Mouse (Mus musculus) thymus, postnatal 4 days (tissue): ENCODE data around the gene Hist1h1b.
"Not testable (repeated sequence)": the region's sequence is repeated elsewhere in the genome, so short reads cannot be mapped to it uniquely, and the experiment has no call there.

Source experiments
- DNase-seq: peaks from one replicate; pipeline ENCODE4 v3.0.0; 2021

The Hist1h1b gene

DNA sequence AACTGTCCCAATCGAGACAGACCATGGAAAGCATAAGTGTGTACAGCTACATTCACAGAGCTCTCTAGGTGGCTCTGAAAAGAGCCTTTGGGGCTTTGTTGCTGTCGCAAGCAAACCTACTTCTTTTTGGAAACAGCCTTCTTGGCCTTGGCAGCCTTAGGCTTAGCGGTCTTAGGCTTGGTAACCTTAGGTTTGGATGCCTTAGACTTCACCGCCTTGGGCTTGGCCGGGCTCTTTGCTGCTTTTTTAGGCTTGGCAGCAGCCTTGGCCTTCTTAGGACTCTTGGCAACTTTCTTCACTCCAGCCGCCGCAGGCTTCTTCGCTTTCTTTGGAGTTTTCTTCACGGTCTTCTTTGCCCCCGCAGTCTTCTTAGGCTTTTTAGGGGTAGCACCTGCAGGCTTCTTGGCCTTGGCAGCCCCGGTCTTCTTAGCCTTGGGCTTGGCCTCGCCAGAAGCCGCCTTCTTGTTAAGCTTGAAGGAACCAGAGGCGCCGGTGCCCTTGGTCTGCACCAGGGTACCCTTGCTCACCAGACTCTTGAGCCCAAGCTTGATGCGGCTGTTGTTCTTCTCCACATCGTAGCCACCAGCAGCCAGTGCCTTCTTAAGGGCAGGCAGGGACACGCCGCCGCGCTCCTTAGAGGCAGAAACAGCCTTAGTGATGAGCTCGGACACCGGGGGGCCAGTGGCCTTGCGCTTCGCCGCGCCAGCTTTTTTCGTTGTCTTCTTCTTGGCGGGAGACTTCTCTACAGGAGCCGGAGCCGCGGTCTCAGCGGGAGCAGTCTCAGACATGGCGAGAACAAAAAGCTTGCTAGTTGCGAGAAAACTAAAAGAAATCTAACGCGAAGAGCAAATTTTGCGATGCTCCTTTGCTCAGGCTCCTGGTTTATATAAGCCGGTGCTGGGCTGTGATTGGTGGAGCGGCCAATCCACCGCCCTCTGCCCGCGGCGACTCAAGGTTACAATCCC is at the start of gene Hist1h1b:
Gene Hist1h1b (minus strand): TSS at position 859 of the 965 bp plus-strand sequence.
- DNase-seq, result peak; percentile 83

DNA sequence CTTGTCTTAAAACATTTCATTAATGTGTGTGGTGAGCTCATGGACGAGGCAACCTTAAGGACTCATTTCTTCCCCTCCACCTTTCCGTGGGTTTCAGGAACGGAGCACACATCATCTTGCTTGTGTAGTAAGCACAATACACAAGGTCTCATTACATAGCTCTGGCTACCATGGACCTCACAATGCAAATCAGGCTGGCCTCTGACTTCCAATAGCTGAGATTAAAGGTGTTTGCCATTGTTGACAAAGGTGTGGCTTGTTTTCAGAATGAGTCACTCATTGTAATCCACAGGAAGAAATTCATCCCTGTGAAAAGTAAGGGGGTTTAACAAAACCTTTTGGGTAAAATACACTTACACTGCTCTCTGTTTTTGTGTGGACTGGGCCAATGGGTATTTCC is 48.1 kb upstream of the Hist1h1b start:
- DNase-seq, result no peak

DNA sequence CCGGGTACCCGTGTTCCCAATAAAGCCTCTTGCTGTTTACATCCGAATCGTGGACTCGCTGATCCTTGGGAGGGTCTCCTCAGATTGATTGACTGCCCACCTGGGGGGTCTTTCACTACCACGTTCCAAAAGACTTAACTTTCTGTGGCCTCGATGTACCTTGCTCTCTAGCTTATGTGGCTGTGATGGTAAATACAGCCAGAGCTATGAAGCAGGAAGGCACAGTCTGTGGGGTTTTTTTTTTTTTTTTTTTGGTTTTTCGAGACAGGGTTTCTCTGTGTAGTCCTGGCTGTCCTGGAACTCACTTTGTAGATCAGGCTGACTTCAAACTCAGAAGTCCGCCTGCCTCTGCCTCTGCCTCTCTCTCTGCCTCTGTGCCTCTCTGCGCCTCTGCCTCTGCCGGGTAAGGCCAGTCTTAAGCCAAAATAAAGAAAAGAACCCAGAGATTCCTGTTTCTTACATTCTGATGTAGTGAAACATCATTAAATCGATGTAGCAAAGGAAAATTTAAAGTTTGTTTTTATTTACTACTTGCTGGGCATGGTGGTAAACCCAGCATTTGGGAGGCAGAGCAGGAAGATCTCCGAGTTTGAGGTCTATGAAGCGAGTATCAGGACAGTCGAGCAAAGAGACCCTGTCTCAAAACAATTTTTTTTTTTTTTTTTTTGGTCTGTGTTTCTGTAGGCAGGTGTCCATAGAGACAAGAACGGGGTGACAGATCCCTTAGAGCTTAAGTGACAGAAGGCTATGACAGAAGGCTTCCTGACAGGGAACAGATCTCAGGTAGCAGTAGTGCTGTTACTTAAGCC is 39.9 kb upstream of the Hist1h1b start:
- not testable (repeated sequence) for DNase-seq

DNA sequence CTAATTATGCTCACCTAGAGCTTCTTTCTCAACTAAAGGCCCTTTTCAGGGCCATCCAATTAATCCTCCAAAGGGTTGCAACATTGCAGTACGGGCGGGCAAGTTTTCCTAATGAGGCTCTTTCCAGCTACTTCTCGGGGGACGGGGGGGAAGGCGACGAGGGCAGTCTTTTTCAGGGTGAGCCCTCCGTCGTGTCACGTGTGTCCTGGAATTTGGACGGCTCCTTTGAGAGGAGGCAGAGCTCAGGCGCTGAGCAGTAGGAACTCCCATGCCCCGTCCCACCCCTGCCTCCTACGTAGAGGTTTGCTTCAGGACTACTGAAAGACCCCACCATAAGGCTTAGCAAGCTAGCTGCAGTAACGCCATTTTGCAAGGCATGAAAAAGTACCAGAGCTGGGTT is 31.7 kb upstream of the Hist1h1b start:
- DNase-seq, result peak; percentile 23

DNA sequence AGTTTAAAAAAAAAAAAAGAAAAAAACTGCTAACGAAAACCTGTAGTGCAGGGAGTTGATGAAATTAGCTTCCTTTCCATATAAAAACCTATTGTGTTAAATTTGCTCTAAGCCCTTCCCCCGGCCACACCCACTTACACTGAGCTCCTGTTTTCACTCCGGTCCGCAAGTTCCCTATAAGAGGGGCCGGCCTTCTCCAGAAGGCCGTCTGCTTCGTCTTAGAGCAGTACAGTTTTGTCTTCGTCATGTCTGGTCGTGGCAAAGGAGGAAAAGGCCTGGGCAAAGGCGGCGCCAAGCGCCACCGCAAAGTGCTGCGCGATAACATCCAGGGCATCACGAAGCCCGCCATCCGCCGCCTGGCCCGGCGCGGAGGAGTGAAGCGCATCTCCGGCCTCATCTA is 31.1 kb upstream of the Hist1h1b start, which contains the start of gene Hist1h4m:
Gene Hist1h4m (plus strand): TSS at position 208 of the 400 bp plus-strand sequence.
- DNase-seq, result peak; percentile 59

DNA sequence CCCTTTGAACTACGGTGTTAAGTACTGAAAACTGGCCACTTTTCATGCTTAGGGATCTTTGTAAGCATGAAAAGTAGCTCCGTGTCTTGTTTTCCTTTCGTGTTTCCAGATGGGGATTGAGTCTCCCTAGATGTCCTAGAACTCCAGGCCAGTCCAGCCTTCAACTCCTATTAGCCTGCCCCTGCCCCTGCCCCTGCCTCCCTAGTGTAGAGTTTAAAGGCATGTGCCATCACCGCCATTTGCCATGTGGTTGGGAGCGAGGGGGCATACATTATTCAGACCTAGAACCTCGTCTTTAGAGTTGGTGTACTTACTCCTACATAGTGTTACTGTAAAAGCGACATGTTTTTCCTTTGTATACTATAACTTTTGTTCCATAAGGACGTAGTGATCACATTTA is 30.6 kb upstream of the Hist1h1b start:
- not testable (repeated sequence) for DNase-seq

DNA sequence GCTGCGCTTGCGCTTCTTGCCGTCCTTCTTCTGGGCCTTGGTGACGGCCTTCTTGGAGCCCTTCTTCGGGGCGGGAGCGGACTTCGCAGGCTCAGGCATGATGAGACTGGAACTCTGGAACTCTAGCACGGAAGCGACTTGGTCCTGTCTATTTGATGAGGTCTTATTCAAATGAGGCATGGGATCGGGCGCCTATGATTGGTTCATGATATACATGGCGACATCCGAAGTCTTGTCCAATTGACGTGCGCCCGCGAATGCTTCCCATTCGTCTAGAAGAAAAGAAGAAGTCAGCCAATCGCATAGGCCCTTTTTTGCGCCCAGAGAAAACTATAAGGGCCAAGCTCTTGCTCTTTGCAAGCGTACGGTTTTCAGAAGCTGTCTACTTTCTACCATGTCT is 29.6 kb upstream of the Hist1h1b start, which contains the start of the genes Hist1h2bq and Hist1h2ao:
Gene Hist1h2bq (minus strand): TSS at position 125 of the 400 bp plus-strand sequence.
Gene Hist1h2ao (plus strand): TSS at position 393 of the 400 bp plus-strand sequence.
- not testable (repeated sequence) for DNase-seq

DNA sequence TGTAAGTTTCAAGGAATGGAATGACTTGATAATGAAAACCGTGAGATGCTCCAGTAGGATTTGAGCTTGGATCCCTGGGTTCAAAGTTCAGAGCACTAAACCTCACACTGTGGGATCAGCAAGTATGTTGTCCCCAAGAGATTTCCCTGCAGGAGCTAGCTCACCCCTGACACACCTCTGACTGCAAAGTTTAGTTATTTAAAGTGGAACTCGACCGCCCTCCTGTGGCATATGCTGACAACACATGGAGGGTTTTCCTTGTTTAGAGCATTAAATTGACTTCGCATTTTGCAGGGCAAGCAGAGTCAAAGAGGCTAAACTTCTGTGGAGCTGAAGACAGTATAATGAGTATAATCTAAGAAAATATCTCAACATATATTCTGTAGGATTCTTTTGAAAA is 22.6 kb upstream of the Hist1h1b start:
- not testable (repeated sequence) for DNase-seq

DNA sequence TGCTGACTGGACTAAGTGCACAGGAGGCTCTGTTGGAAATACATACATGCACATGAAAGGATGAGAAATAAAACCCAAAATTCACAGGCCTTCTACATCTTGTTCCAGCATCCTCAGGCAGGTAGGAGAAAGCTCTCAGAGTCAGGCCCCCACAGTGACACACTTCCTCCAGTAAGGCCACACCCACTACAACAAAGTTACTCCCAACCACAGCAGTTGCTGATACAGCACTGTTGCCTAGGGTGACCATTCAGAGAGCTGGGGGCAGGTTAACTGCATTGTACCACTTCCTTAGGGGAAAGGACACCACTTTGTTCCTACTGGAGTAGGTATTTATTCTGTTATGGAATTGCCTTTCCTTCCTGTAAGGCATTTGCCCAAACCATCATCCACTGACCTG is 16.7 kb upstream of the Hist1h1b start:
- DNase-seq, result not testable (repeated sequence)

DNA sequence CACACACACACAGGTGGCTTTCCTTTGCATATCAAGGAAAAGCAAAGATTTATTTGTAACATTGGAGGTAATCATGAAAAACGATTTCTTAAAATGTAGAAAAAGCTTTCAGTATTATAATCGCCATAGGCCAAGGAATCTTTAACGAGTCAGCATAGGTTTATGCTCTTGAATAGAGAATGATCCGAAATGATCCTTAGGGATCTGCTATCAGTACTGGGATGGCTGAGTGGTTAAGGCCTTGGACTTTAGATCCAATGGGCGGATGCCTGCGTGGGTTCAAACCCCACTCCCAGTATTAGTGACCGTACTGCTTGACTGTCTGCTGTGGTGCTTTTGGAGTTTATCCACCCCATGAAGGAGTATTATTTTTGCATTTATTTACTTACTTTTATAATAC is 15.2 kb upstream of the Hist1h1b start:
- no peak for DNase-seq

DNA sequence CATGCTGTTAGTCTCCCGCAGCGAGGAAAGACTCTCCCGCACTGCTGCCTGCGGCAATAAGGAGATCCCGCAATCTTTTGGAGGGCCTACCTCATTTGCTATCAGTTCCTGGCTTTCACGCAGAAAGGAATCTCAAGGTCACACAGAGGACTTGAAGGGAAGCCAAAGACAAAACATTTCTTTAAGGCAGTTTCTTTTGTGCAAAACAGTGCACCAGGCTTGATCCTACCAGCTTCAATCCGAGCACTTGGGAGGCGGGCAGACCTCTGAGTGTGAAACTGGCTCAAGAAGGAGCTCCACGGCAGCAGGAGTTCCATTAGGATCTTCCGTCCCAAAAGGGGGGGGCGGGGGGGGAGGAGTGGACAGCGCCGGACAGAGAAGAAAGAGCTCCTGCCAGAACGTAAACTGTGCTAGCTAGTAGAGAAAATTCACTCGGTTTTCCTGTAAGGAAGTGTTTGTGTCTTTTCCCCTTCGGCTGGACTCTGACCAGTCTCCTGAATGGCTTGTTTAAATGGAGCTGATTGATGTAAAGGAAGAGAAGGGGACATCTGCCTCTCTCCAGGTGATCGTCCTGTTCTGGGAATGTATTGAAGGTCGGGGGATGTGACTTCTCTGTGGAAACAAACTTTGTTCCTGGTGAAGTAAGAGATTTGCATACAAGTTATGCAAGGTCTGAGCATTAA is 10.3 kb upstream of the Hist1h1b start:
- peak; percentile 6 for DNase-seq

DNA sequence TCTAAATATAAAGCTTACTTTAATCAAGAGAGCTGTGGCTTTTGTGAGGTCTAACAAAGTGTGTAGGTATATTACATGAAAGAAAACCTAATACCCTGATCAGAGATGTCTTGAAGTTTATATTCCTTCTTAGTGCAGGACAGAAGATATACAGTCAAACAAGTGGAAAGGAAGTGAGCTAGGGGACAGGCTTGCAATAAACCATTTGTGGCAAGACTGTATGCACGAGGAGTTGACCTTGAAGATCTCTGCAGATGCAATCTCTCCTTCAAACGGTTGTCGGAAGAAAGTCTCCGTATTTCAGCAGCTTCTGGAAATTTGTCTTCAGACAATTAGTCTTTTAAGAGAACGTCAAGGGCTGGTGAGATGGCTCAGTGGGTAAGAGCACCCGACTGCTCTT is 9.5 kb upstream of the Hist1h1b start:
- no peak for DNase-seq

DNA sequence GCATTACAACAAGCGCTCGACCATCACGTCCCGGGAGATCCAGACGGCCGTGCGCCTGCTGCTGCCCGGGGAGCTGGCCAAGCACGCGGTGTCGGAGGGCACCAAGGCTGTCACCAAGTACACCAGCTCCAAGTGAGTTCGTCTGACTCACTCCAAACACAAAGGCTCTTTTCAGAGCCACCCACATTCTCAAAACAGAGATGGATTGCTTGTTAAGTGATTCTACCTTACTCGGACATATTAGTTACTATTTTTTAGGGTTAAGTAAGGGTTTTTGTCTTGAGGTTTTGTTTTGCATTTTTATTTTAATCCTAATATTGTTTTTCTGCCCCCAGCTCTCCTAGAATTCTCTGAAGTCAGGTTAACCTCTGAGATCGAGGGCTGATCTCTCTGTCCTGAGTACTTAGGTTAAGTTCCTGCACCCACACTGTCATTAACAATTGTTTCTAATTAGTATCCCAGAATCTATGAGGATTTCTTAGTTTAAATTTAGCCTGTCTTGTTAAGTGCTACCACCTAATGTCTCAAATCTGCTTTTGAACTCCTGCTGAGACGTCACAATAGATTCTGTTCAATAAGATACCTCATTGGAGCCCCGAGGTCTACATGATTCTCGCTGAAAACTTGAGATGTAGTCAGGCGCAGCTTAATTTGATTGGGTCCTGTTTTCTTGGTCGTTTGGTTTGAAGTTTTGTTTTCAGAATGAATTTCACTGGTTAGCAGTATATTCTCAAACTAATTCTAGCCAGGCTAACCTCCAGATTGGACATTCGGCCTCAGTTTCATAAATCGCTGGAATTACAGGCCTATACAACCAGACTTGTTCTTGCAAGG is 7.6 kb upstream of the Hist1h1b start:
- peak; percentile 17 for DNase-seq

DNA sequence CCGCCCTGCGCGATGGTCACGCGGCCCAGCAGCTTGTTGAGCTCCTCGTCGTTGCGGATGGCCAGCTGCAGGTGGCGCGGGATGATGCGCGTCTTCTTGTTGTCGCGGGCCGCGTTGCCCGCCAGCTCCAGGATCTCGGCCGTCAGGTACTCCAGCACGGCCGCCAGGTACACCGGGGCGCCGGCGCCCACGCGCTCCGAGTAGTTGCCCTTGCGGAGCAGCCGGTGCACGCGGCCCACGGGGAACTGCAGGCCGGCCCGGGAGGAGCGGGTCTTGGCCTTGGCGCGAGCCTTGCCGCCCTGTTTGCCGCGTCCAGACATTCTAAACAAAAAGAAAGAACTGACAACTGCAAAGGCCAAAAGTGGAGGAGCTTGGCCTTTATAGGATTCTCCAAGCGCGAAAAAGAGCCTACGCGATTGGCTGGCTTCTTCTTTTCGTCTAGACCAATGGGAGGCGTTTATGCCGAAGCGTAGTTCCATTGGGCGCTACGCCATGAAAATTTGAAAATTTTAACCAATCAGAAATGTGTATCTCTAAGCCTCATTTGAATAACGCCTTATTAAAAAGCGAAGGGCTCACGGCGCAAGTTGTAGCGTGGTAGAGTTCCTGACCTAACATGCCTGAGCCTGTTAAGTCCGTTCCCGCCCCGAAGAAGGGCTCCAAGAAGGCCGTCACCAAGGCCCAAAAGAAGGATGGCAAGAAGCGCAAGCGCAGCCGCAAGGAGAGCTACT is 6.6 kb upstream of the Hist1h1b start, which contains the start of the genes Hist1h2an and Hist1h2bp:
Gene Hist1h2an (minus strand): TSS at position 320 of the 731 bp plus-strand sequence.
Gene Hist1h2bp (plus strand): TSS at position 563 of the 731 bp plus-strand sequence.
- peak; percentile 77 for DNase-seq

DNA sequence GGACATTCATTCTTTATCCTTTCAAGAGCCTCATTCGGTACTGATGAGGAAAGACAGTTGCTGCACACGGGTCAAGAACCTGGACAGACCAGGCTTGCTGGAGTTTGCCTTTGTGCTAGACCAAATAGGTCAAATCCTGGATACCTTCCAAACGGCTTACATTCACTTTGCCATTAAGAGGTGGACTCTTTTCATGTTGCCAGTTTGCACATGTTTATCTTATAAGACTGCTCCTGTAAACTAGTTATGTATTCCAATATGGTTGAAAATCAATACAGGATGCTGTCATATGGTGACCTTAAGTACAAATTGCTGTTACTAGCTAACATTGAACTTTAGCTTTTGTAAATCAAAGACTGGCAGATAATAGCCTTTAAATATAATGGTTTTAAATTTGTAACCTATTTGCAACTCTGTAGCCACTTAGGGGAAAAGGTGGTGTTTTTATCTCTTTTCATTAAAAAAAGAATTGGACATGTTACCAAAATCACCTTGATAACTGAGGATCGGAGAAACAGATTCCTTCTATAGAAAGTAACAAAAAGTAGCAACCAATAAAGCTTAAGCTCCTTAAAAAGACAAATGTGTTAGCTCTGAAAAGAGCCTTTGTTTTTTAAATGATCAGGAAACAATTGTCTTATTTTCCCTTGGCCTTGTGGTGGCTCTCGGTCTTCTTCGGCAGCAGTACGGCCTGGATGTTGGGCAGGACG is 5.9 kb upstream of the Hist1h1b start:
- DNase-seq, result no peak

DNA sequence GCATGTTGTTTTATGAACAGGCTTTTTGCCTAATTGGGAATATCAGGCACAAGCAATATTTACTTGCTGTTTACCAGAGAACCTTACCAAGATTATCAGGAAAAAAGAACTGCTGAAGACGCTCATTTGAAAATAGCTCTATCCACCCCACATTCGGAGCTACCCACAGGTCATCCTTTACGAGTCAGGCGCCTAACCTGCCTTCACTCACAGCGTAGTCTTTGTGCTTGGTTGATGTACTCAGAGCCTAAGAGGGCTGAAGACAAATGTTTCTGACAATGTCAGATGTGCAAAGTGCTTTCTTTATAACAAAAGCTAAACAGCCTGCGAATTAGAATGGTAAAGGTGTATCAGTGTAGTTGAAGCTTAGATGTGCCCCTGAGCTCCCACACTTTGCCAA is 3.9 kb upstream of the Hist1h1b start:
- no peak for DNase-seq

DNA sequence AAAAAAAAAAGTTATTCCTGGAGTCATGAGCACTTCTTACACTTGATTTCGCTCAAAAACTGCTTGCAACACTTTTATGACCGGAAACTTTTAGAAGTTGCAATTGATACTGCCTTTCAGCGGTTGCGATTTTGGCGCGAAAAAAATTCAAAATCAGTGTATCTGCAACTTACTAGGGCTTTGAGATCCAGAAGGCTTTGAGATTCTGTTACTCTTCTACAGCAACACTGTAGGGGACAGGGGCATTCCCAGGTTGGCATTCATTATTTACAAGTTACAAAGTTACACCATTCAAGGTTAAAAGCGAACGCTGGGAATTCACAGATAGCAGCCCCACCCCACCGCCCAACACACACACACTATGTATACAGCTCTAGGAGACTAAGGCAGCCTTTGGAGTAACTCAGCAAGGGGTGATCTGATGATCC is 3.3 kb upstream of the Hist1h1b start:
- DNase-seq, result peak; percentile 47

DNA sequence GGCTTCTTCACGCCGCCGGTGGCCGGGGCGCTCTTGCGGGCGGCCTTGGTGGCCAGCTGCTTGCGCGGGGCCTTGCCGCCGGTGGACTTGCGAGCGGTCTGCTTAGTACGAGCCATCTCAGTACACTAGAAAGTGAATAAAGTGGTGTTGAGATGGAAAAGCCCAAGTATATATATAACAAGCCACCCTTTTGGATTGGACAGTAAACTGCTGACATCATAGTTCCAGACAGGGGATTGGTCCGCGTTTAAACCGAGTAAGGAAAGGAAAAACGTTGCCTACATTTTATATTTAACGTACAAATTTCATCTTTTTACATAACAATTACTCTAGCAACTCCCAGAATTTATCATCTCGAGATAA is 2.8 kb upstream of the Hist1h1b start, which contains the start of gene Hist1h3i:
Gene Hist1h3i (minus strand): TSS at position 116 of the 363 bp plus-strand sequence.
- DNase-seq, result peak; percentile 64

DNA sequence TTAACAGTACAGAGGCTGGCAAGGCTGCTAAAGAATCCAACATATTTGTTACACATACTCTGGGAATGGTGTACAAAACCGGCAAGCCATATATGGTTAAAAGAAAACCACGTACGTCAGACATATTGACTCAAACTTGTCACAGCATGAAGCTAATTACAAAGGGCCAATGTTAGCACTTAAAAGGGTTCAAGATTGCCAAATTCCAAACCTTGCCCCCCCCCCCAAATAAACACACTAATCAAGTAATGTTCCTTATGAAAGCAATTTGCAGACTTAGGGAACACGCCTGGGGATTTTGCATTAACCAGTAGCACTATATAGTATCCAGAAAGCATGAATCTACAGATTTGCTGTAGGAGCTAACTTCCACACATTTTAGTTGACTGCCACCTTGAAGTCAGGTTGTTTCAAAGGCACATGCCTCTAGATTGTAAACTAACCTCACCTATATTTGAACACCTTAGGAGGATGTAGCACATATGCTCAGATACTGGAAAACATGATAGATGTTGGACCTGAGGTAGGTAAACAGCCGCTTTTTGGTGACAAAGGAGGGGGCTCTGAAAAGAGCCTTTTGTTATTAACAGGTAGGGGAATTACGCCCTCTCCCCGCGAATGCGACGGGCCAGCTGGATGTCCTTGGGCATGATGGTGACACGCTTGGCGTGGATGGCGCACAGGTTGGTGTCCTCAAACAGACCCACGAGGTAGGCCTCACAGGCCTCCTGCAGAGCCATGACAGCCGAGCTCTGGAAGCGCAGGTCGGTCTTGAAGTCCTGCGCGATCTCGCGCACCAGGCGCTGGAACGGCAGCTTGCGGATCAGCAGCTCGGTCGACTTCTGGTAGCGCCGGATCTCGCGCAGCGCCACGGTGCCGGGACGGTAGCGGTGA is 2.2 kb upstream of the Hist1h1b start:
- peak; percentile 57 for DNase-seq
